Mouse (Mus musculus) CD4-positive helper T cell, adult 2 months (primary cell): ENCODE data around the gene Kdm2b.
A peak's percentile ranks its signal among the peaks of the same experiment; 100 is the strongest.

Experiments used
- DNase-seq: peaks from one replicate; pipeline ENCODE4 v3.0.0-alpha.2; 2012; ENCODE audit warnings: low read depth, missing footprints, low spot score

Gene Kdm2b

DNA sequence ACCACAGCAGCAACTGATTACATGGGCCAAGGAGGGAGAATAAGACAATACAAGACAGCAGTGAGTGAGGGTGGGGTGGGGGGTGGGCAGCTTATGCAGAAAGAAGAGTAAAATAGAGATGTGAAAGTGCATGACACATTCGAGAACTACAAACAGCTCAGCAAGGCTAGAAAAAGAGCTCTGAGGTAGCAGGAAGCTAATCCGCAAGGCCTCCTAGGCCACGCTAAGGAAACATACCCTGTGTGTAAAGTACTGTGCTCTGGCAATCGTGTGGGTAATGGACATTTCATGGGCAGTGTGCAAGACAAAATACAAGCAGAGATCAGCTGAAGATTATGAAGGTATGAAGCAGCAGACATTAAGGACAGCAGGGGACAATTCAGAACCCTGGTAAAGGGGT is 94.8 kb downstream of the Kdm2b start:
- DNase-seq = peak; percentile 21

DNA sequence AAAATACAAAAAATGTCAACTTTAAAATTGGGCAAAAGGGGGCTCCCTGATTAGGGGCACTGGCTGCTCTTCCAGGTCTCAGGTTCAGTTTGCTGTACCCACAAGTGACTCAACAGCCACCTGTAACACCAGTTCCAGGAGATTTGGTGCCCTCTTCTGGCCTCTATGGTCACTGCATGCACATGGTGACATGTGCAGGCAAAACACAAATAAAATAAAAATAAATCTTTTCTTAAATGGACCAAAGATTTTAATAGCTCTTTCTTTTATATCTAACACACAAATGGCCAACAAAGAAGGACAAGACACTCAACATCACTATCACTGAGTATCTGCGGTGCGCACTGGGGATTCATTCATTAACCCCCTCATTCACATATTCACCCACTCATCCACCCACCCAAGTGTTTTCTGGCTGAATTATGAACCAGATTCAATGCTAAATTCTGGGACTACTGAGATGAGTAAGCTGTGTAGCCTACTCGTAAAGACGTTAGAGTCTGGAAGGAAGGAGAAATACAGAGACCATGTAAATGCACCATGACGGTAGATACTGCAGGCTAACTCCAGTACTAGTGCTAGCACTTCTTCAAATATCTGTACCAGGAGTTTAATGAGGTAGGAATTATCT is 95.5 kb downstream of the Kdm2b start:
- DNase-seq = peak; percentile 76

DNA sequence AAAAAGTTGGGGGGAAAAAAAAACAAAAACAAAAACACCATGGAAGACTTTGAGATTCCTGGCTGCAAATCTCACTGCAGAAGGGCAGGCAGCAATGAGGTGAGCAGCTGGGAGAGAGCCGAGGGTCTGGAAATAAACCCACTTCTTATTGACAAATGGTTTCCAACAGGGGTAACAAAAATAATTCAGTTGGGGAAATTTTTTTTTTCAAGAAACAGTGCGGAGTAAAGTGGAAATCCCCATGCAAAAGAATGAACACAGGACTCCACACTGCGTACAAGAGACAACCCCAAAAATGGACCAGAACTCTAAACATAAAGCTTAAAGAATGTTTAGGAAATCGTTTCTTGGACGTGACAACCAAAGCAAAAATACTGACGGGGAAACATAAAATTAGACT is 96.4 kb downstream of the Kdm2b start:
- no peak for DNase-seq

DNA sequence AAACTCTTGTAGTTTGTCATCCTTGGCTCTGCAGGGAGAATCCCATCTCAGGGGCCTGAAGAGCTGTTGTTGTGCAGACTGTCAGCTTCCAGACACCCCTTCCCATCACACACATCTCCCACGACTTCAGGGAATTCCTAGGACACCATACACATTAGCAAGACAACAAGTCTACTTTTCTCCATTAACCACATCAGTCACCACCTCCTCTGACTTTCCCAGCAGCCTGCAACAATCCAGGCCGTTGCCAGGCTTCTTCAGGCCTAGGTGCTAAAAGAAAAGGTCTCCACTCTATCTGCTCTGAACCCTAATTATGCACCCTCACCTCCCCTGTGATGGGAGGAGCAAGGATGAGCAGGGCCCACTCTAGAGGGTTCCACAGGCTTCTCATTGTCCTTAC is 99.2 kb downstream of the Kdm2b start:
- no peak for DNase-seq

DNA sequence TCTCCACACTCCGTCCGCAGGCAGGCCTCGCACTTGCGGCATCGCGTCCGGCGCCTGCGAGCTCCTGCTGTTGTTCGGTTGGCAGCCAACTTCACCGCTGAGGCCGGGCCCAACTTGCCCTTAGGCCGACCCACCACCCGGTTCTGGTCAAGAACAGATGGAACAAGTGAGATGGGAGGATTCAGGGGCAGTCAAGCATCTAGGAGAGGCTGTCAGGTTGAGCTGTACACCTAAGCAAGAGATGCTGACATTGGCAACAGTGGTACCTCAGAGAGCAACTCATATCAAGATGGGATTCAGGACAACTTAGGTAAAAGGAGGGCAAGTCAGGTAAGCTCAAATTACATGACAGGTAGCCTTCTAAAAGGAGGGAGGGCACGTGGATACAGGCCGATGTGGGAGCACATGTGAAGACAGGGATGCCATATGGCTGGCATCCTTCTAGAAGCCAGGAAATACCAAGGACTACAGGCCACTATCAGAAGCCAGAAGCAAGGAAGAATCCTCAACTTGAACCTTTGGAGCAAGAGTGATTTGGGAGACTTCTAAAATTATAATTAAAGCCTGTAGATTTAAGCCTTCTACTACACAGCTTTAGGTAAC is 100.9 kb downstream of the Kdm2b start:
- DNase-seq = no peak

DNA sequence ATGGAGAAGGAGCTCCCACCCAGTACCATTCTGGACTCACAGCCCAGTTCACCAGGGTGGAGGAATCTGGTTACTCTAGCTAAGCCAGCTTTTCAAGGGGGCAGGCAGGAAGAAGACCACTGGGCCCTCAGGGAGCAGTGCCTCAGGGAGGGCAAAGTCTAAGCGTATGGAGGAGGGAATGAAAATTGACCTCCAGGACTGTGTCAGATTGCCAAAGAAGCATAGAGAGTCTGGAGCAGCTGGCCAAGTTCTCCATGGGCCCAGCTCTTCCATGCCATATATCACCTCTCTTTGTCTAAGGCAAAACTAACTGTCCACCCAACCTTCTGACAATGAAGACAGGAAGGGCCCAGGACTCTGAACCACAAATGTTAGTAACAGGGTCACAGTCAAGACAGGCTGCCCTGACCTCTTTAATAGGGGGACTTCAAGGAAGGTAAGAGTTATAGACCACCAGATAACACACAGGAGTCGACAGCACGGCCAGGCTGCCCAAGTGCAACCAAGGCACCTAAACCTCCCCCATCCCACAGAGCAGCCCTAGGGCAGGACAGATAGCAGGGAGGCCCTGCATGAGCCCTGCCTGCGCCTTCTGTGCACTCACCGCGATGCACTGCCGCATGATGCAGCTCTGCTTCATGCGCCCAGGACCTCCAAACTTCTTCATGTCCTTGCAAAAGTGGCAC is 101.6 kb downstream of the Kdm2b start:
- no peak for DNase-seq

DNA sequence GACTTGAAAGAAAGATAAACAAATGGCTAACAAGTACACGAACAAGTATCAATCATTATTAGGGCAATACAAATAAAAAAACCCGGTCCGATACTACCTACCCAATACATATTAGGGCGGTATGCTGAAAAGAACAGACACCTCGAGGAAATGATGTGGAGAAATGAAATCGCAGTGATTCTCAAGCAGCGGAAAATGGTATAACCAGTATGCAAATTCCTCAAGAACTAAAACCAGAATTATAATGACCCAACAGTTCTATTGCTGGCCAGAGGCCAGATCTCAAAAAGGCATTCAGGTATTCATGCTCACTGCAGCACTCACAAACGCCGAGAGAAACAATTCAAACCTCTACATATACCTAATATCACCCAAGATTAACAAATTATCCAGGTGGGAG is 102.6 kb downstream of the Kdm2b start:
- DNase-seq = no peak

DNA sequence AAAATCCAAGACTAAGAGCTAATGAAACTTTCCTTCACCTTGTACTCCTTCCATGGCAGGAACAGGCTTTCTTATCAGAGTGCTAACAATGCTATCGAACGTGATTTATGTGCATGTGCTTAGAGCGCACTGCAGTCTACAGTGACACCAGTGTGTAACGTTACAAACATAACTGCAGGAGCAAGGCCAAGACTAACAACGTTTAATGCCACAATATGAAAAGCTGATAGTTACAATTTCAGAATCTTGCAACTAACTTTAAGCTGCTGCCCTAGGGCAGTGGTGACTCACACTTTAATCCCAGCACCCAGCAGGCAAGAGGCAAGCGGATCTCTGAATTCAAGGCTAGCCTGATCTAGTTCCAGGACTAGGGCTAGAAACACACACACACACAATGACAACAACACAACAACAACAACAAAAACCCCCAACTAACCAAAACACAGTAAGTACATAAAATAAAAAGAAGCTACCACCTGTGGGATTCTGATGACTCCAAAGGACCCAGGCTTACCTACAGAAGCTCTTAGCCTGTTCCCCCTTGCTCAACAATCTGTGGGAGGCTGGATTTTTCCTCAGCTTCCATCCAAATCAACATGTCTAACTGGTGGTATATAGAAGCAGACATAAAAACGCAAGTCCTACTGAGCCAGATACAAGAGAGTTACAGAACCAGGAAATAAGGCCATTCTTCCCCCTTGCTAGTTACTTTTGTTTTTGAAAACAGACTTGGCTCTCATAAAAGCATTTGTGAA is 104.9 kb downstream of the Kdm2b start:
- no peak for DNase-seq

DNA sequence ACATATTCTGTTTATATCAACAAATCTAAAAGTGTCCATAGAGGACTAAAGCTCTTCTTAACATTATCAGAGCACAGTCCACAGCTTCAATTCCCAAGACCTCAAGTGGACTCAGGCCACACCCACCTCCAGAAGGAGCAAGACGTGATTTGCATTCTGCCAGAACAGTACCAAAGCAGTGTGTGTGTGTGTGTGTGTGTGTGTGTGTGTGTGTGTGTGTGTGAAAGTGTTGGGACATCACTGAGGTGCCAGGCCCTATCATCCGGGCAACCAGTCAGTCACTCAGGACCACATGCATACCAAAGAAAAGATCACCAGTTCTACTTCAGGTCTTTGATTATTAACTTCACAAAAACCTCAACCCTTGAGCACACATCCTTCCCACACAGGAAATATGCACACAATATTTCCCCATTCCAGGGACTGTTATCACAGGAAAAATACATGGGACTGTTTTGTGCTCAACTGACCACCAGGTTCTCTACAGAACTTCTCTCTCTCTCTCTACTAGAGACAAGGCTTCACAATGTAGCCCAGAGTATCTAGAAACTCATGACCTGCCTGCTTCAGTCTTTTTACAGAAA is 105.9 kb downstream of the Kdm2b start:
- no peak for DNase-seq

DNA sequence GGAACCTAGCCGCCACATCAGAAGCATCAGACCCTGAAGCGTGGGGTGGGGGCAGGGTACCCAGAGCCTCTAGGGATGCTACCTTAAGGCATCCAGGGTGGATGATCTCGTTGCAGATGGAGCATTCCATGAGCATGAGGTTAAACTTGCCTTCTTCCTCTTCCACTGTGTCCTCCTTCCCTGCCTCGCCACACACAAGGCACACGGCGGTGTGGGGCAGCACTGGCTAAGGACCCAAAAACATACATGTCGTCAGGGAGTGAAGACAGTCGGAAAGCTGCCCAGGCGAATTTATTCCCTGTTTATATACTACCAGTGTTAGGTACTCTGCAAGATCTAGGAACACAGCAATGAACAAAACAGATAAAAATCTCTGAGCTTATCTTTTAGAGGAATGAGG is 106.4 kb downstream of the Kdm2b start:
- no peak for DNase-seq

DNA sequence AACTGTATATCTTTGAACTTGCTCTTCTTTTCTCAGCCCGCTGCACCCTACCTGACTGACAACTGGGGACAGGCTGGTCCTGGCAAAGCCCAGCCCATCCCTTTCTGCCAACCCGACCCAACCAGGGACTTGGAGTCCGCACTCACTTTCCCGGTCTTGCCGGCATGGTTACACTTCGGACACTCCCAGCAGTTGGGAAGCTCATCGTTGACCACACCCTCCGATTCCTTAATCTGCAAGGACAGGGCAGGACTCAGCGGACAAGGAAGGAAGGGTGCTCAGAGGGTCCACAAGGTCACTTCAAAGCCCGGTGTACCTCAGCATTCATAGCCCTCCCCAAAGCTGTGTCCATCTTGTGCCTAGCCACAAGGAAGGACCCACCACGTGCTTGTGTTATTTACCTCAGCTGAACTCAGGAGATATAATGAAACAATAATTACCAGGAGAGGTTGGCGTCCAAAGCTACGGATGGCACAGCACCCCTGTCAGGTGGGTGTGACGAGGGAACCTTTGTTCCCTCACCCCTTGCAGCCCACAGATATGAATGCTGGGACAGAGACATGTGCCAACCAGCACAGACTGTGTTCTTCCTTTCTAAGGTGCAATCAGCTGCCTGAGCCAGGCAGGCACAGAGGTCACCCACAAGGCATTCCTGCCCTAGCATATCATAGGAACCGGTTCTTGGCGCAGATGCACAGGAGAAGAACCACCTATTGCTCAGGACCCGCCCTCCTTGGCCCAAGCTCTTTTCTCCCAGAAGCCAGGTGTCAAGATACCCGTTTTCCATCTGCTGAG is 107.2 kb downstream of the Kdm2b start:
- DNase-seq = no peak

DNA sequence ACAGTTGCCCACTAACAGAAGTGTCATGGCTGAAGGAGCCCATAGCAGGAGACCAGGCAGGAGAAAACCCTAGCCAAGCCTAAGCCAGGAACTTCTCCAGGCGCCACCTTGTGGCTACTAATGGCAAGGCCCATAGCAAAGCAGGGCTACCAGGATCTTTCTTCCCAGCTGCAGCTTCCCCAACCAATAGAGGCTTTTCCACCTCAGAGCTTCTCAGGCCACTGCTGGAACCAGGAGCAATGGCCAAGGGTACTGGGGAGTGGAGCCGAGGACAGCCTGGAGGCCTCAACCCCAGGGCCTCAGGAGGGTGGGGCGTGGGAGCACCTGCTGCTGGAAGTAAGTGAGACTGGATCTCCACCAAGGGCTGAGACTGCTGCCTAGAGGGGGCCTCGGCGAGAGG is 108.3 kb downstream of the Kdm2b start:
- DNase-seq = peak; percentile 60

DNA sequence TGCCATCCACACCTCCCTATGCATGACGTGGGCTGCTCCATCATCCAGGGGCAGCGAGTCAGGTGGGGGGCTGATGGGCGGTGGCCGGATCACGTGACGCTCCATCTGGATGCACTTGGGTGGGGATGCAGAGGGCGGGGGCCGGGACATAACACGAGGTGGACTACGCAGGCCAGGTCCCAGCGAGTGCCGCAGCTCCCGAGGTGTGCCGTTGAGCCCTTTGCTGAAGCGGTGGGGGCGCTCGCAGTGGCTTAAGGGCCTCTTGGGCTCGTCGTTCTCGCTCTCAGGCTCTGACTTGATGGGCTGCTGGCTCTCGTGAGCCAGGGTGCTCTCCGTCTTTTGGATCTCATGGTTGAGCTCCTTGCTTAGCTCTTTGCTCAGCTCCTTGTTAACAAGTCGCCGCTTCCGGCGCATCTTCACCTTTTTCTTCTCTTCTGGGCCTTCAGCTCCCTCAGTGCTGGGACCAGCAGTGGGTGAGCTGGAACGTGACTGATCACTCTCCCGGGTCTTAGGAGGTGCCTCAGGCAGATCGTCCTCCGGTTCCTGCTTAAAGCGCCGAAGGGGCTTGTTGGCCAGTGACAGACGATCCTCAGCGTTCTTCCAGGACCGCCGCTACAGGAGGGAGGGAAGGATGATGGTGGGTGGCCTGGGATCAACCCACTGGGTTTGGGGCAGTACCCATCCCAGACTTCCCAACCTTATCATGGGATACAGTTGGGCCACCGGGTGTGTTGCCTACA is 109.2 kb downstream of the Kdm2b start:
- no peak for DNase-seq

DNA sequence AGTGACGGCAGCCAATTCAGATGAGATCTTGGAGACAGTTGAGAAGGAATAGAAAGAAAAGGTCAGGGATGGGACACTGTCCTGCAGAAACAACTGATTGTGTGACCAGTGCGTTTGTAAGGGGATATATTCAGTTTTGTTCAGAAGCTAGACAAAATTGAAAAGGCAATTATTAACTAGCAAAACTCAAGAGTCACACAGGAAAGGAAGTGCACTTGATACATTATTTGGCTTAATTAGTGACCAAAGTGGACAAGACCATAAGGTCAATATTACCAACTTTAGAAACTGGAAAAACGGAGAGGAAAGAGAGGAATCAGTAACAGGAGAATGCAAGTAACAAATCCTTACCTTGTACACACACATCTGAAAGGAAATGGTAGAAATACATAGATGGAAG is 113.0 kb downstream of the Kdm2b start:
- no peak for DNase-seq

DNA sequence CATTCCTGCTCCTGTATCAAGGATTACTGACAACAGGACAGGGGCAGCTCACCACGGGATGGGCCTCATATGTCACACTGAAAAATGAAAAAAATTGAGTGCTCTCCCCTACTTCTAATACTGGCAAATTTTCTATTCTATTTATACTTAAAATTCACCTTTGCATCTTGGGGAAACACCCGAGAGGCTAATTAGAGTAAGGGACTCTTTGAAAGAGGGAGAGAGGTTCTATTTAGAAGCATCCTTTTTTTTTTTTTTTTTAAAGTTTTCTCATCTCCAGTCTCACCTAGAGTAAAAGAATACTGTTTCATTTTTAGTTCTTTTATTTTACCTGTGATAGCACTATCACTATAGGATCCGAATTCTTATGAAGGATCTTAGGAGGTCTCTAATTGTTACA is 115.3 kb downstream of the Kdm2b start:
- DNase-seq = no peak

DNA sequence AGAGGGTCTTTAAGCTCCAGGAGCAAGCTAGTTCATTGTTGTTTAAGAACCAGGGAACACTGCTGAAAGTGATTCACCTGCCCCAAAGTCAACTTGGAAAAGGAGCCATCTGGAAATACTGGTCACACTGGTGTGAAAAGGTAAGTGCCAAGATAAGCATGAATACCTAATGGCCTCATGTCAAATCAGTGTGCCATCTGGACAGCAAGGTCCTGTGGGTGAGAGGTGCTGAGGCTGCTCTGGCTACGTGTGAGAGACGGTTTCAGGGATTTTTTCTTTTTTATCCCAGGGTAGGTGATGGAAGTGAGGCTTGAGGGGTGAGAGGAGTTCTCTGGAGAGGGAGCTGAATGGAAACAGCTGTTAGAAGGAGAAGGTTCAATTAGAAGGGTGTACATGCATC is 116.0 kb downstream of the Kdm2b start:
- DNase-seq = no peak

DNA sequence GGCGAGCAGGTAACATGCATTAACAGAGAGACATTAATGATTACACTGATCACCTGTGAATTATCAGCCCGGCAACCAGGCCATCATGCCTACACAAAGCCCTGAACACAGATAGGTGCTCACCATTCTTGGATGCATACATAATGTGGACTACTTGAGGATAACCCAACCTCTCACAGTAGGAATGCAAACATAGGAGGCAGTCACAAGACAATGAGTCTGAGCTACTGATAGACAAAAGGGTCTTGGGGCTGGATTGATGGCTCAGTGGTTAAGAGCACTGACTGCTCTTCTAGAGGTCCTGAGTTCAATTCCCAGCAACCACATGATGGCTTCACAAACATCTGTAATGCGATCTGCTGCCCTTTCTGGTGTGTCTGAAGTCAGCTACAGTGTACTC is 117.0 kb downstream of the Kdm2b start:
- no peak for DNase-seq

DNA sequence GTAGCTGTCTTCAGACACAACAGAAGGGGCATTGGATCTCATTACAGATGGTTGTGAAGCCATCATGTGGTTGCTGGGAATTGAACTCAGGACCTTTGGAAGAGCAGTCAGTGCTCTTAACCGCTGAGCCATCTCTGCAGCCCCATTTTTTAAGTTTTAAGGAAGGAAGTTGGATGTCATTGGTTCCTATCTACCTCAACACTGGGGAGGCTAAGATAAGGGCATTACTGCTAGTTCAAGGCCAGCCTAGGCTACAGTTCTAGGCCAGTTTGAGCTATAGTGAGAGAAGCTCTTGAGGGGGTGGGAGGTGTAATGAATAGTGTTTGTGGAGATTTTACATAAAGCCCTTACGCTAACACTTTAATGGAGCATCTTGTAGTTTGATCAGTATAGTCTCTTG is 126.6 kb downstream of the Kdm2b start:
- no peak for DNase-seq

DNA sequence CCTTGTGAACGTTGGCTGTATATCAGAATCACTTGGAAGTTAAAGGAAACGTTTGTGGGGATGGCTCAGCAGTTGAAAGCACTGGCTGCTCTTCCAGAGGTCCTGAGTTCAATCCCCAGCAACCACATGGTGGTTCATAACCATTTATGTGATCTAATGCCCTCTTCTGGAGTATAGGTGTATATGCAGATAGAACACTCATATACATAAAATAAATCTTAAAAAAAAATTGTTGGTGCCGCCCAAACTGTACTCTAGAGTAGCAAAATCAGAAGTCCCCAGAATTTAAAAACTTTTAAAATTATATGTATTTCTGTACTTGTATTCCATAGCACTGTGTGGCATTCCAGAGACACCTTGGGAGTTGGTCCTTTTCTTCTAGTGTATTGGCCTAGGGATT is 133.8 kb downstream of the Kdm2b start:
- DNase-seq = peak; percentile 24

DNA sequence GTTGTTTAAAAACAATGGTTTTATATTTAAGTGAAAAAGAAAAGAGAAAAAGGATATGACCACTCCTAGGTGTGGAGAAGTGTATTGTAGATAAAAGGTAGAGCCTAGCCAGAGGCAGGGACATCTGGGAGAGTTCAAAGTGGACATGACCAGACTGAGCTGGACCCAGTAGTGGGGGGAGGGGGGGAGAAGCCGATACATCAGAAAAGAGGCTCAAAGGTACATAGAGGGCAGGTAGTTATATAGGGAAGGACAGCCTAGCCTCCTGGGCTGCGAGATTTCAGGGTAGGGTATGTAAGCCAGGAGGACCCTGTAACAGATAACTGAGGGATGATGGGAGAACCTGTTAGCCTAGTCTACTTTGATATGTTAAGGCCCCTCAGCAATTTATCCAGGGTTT is 137.0 kb downstream of the Kdm2b start:
- DNase-seq = no peak
